Mouse (Mus musculus) lung, embryonic 16.5 days (tissue): ENCODE results near the gene Tspan10. TPM values are rescaled to one million over a fixed set of nuclear protein-coding genes. Genes with fewer than 3 reads are reported as not detected.
"Not testable (repeated sequence)": the region's sequence is repeated elsewhere in the genome, so short reads cannot be mapped to it uniquely, and the experiment has no call there.

ENCODE experiments used
- ATAC-seq: fragments of 200-750 bp; cut with Nextera tagmentation; 2 replicates; pipeline ENCODE4 v1.8.0; 2017; ENCODE audit warnings: low read depth, mild to moderate bottlenecking, moderate library complexity
- H3K27ac ChIP-seq: fragments of 300-500 bp; sonication (generic); 2 replicates; pipeline ENCODE4 v1.5.1; 2014; ENCODE audit warnings: mild to moderate bottlenecking, control low read depth, low read length
- H3K27me3 ChIP-seq: fragments of 300-500 bp; sonication (generic); 2 replicates; pipeline ENCODE4 v1.6.1; 2014; ENCODE audit warnings: low read depth, low read length, mixed read lengths; ENCODE audit not compliant: control insufficient read depth, insufficient read depth
- H3K36me3 ChIP-seq: fragments of 300-500 bp; sonication (generic); 2 replicates; pipeline ENCODE4 v1.6.1; 2014; ENCODE audit warnings: low read length; ENCODE audit not compliant: control insufficient read depth, insufficient read depth
- H3K4me1 ChIP-seq: fragments of 300-500 bp; sonication (generic); replicated peaks from 2 replicates; pipeline ENCODE4 v1.6.1; 2014; ENCODE audit warnings: low read length, mixed read lengths; ENCODE audit not compliant: control insufficient read depth, insufficient read depth
- H3K4me2 ChIP-seq: fragments of 300-500 bp; sonication (generic); 2 replicates; pipeline ENCODE4 v1.6.1; 2014; ENCODE audit warnings: low read depth, low read length, control low read depth
- H3K4me3 ChIP-seq: fragments of 300-500 bp; sonication (generic); 2 replicates; pipeline ENCODE4 v1.5.1; 2014; ENCODE audit warnings: mild to moderate bottlenecking, low read length, control low read depth
- H3K9ac ChIP-seq: fragments of 300-500 bp; sonication (generic); 2 replicates; pipeline ENCODE4 v1.6.1; 2014; ENCODE audit warnings: low read length, control low read depth
- H3K9me3 ChIP-seq: fragments of 300-500 bp; sonication (generic); 2 replicates; pipeline ENCODE4 v1.6.1; 2016; ENCODE audit warnings: low read length; ENCODE audit not compliant: control insufficient read depth
- WGBS: fragments of 180-500 bp; shearing (Covaris S2); extraction: QIAGEN DNeasy Blood & Tissue Kit; methylation state at CpG from one replicate; pipeline ENCODE4 v1.1.7; 2014; 5-methylcytosine and 5-hydroxymethylcytosine counted together
- polyA plus RNA-seq: library from polyadenylated mRNA; unstranded; fragments of >200 nt; fragmentation: Nextera tagmentation; extraction: Ambion mirVana; gene quantifications from 2 replicates; pipeline ENCODE4 v1.2.1, GENCODE M21; 2015

Gene Tspan10
- polyA plus RNA-seq = not detected in 2 replicates

DNA sequence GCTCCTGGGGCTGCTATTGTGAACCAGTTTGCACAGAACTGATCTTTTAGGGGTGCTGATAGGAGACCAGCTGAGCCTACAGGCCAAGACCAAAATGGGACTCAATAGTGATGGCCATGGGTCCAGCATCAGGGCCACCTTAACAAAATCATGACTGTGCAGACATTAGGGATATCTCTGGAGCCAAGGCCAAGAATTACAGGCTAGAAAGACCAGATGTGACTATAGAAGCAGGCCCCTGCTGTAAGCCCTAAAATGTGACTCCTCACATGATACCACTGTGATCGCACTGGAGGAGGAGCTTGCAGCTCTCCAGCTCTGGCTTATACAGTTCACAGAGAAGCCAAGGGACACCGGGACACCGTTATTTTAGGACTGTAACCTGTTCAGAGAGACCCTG is at the start of gene Tspan10:
Tspan10 (plus strand) TSS at position 301 of the 400 bp plus-strand sequence.
- Histone ChIP-seq H3K27me3 (no peaks in the 10 kb centered on the region; the same call in 1 of the 2 replicates), H3K9ac (no peak within 1 kb of the TSS), H3K4me1 (no peaks in the 10 kb centered on the region), H3K4me3 (no peak within 1 kb of the TSS), H3K4me2 (no peak within 1 kb of the TSS), H3K36me3 (no peaks in the 10 kb centered on the region), H3K27ac (no peak within 1 kb of the TSS), H3K9me3 (no peaks in the 10 kb centered on the region)
- ATAC-seq = no peak
- WGBS = 82% methylated on average over 3 of the region's 3 CpGs

- Histone ChIP-seq H3K27ac (no peak overlapping the region), H3K4me3 (no peak overlapping the region), H3K36me3 (peaks cover 22% of the 10 kb centered on the region), H3K9me3 (no peaks in the 10 kb centered on the region), H3K27me3 (no peaks in the 10 kb centered on the region), H3K4me1 (no peaks in the 10 kb centered on the region), H3K4me2 (no peak overlapping the region), H3K9ac (no peak overlapping the region)
- no peak for ATAC-seq
- 84% methylated on average over 4 of the region's 4 CpGs for WGBS
These were observed 46.8 kb upstream of the Tspan10 start for GRCm38 (mm10) chr11:120395661-120396060.

GRCm38 (mm10) chr11:120397602-120398001 is 44.8 kb upstream of the Tspan10 start:
- H3K4me1 ChIP-seq = no peaks in the 10 kb centered on the region
- H3K36me3 ChIP-seq = peaks cover 29% of the 10 kb centered on the region
- H3K27ac ChIP-seq = no peak overlapping the region
- no peak overlapping the region for H3K9ac ChIP-seq
- no peak overlapping the region for H3K4me2 ChIP-seq
- ATAC-seq = no peak
- no peaks in the 10 kb centered on the region for H3K27me3 ChIP-seq
- no peaks in the 10 kb centered on the region for H3K9me3 ChIP-seq
- H3K4me3 ChIP-seq = no peak overlapping the region
- 73% methylated on average over 2 of the region's 2 CpGs for WGBS

DNA sequence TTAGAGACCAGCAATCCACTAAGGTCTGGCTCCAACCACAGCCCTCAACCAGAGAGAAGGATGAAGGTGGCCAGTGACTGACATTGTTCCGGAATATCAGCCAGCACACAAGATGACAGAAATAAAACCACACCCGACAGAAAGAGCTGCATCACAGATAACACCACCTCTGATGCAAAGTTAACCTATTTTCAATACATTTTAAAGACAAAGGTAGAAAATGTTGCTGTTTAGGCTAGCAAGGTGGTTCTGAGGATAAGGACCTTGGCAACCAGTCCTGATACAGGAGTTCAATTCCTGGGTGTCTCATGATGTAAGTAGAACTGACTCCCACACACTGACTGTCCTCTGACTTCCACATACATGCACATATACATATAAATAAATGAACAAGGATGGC is 43.1 kb upstream of the Tspan10 start:
- no peak overlapping the region for H3K27ac ChIP-seq
- no peak overlapping the region for H3K4me2 ChIP-seq
- 93% methylated on average over 2 of the region's 2 CpGs for WGBS
- no peaks in the 10 kb centered on the region for H3K27me3 ChIP-seq
- no peak overlapping the region for H3K4me3 ChIP-seq
- no peaks in the 10 kb centered on the region for H3K4me1 ChIP-seq
- peaks cover 37% of the 10 kb centered on the region for H3K36me3 ChIP-seq
- no peak for ATAC-seq
- H3K9ac ChIP-seq = no peak overlapping the region
- H3K9me3 ChIP-seq = no peaks in the 10 kb centered on the region

DNA sequence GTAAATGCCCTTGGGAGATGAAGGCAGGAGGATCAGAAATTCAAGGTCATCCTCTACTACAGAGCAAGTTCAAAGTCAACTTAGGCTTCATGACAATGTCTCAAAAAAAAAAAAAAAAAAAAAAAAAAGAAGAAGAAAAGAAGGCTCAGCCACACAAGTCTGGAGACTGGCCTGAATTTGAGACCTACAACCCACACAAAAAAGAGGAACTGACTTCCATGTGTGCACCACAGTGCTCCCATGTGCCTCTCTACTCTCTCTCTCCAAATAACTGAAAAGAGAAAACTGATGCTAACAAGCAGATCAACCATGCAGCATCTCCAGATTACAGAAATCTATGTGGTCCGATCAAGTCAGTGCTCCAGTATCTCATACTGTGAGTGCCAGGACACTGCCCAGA is 37.6 kb upstream of the Tspan10 start:
- WGBS = 96% methylated on average over 1 of the region's 1 CpGs
- no peaks in the 10 kb centered on the region for H3K9me3 ChIP-seq
- no peak overlapping the region for H3K4me3 ChIP-seq
- H3K9ac ChIP-seq = no peak overlapping the region
- no peaks in the 10 kb centered on the region for H3K4me1 ChIP-seq
- H3K36me3 ChIP-seq = peaks cover 62% of the 10 kb centered on the region
- no peaks in the 10 kb centered on the region for H3K27me3 ChIP-seq
- no peak for ATAC-seq
- H3K27ac ChIP-seq = no peak overlapping the region
- H3K4me2 ChIP-seq = no peak overlapping the region

GRCm38 (mm10) chr11:120405867-120406266 is 36.6 kb upstream of the Tspan10 start:
- Histone ChIP-seq H3K4me2 (no peak overlapping the region), H3K36me3 (peaks cover 59% of the 10 kb centered on the region), H3K9ac (no peak overlapping the region), H3K4me1 (no peaks in the 10 kb centered on the region), H3K9me3 (no peaks in the 10 kb centered on the region), H3K27me3 (no peaks in the 10 kb centered on the region), H3K27ac (no peak overlapping the region), H3K4me3 (no peak overlapping the region)
- no peak for ATAC-seq
- 92% methylated on average over 3 of the region's 3 CpGs for WGBS

DNA sequence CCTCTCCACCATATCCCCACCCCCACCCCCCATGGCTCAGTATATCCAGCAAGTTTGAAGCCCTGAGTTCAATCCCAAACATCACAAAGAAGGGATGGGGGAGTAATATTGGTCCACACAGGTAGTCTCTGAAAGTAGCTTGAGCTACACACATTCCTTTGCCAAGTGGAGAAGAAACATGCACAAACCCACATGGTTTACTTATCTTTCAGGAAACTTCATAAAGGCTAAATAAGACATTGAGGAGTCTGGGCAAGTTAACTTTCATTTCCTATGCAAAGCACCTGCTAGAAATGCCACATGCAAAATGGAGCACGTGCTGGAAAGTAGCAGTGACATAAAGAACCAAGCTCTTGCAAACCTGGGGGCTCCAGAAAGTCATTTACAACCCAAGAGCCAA is 36.0 kb upstream of the Tspan10 start:
- WGBS = 78% methylated on average over 1 of the region's 1 CpGs

GRCm38 (mm10) chr11:120413621-120414020 is 28.8 kb upstream of the Tspan10 start:
- not testable (repeated sequence) for H3K9ac ChIP-seq, H3K27me3 ChIP-seq, H3K4me2 ChIP-seq, ATAC-seq, H3K4me3 ChIP-seq, H3K27ac ChIP-seq, H3K4me1 ChIP-seq, H3K9me3 ChIP-seq
- 95% methylated on average over 7 of the region's 10 CpGs for WGBS
- peaks cover 55% of the 10 kb centered on the region for H3K36me3 ChIP-seq

More for the DNA sequence above, 36.0 kb upstream of the Tspan10 start:
- Histone ChIP-seq H3K27ac (no peak overlapping the region), H3K9ac (no peak overlapping the region), H3K36me3 (peaks cover 60% of the 10 kb centered on the region), H3K4me3 (no peak overlapping the region), H3K4me2 (no peak overlapping the region), H3K27me3 (no peaks in the 10 kb centered on the region), H3K9me3 (no peaks in the 10 kb centered on the region), H3K4me1 (no peaks in the 10 kb centered on the region)
- no peak for ATAC-seq

DNA sequence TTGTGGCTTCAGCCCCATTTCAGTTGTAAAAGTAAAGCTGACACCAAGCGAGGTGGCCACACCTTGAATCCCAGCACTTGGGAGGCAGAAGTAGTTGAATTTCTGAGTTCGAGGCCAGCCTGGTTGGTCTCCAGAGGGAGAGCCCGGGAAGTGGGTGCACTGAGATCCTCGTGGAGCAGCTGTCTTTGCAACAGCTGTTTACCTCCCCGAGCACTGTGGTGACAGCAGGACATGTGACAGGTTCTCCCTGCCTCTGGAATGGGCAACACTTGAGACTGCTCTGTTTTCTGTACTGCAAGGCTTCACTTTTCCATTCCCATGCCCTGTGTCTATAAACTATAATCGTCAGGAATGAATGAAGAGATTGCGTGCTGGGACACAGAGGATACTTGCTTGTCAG is 24.6 kb upstream of the Tspan10 start:
- Histone ChIP-seq H3K27me3 (no peaks in the 10 kb centered on the region), H3K4me3 (no peak overlapping the region), H3K9ac (no peak overlapping the region), H3K9me3 (no peaks in the 10 kb centered on the region), H3K4me1 (no peaks in the 10 kb centered on the region), H3K27ac (no peak overlapping the region), H3K4me2 (no peak overlapping the region), H3K36me3 (peaks cover 54% of the 10 kb centered on the region)
- no peak for ATAC-seq
- WGBS = 85% methylated on average over 7 of the region's 7 CpGs

DNA sequence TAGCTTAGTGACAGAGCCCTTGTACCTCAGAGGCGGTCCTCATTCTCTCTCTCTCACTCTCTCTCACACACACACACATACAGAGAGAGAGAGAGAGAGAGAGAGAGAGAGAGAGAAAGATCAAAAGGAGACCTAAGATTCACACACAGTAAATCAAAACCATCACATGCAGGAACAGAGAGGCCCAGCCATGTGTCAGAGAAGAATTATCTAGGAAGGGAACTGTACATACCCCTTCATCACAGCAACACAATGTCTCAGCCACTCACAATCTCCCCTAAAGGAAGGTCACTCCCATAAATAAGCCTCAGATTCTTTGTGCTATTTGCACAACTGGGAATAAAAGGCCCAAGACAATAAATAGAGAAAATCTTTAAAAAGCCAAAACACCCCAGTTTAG is 23.9 kb upstream of the Tspan10 start:
- Histone ChIP-seq H3K9ac (no peak overlapping the region), H3K27me3 (no peaks in the 10 kb centered on the region), H3K4me3 (no peak overlapping the region), H3K36me3 (peaks cover 49% of the 10 kb centered on the region), H3K4me2 (no peak overlapping the region), H3K4me1 (no peaks in the 10 kb centered on the region), H3K27ac (no peak overlapping the region), H3K9me3 (no peaks in the 10 kb centered on the region)
- ATAC-seq = no peak
- 91% methylated on average over 1 of the region's 1 CpGs for WGBS
